Mouse (Mus musculus): ENCODE results near the gene Arl13a. TPM values are rescaled to one million over a fixed set of nuclear protein-coding genes. Genes with fewer than 3 reads are reported as not detected.

Arl13a gene
- polyA plus RNA-seq, 1 experiment from 2014 or later = 0.09 TPM

GRCm38 (mm10) chrX:134174699-134175098 lies 12.6 kb upstream of the Arl13a start:
- WGBS = 88% methylated on average over 1 of the region's 1 CpGs
- Histone ChIP-seq H3K4me1 (ENCODE audit: insufficient read depth, low read length) (no peaks in the 10 kb centered on the region), H3K4me3 (ENCODE audit: low read length) (no peak overlapping the region), H3K4me2 (replicated peaks; ENCODE audit: low read depth, low read length) (no peak overlapping the region), H3K27ac (ENCODE audit: low read length) (no peak overlapping the region), H3K36me3 (ENCODE audit: insufficient read depth, low read length) (no peaks in the 10 kb centered on the region), H3K9me3 (ENCODE audit: low read length) (no peaks in the 10 kb centered on the region), H3K9ac (replicated peaks; ENCODE audit: low read length) (no peak overlapping the region), H3K27me3 (ENCODE audit: insufficient read depth, low read length) (peaks cover 6% of the 10 kb centered on the region; the same call in 1 of the 2 replicates)
- no peak for ATAC-seq (ENCODE audit: low FRiP score, low TSS enrichment)

- Histone ChIP-seq H3K27me3 (ENCODE audit: insufficient read depth, low read length) (no peaks in the 10 kb centered on the region; the same call in 1 of the 2 replicates), H3K36me3 (ENCODE audit: insufficient read depth, low read length) (no peaks in the 10 kb centered on the region), H3K4me3 (ENCODE audit: low read length) (no peak overlapping the region), H3K27ac (ENCODE audit: low read length) (no peak overlapping the region), H3K4me2 (replicated peaks; ENCODE audit: low read depth, low read length) (no peak overlapping the region), H3K4me1 (ENCODE audit: insufficient read depth, low read length) (no peaks in the 10 kb centered on the region), H3K9me3 (ENCODE audit: low read length) (no peaks in the 10 kb centered on the region), H3K9ac (replicated peaks; ENCODE audit: low read length) (no peak overlapping the region)
- WGBS = 76% methylated on average over 2 of the region's 2 CpGs
- ATAC-seq (ENCODE audit: low FRiP score, low TSS enrichment) = no peak
These were observed 21.2 kb downstream of the Arl13a start for GRCm38 (mm10) chrX:134208491-134208890.

- Histone ChIP-seq H3K9me3 (ENCODE audit: low read length) (no peaks in the 10 kb centered on the region), H3K4me1 (ENCODE audit: insufficient read depth, low read length) (no peaks in the 10 kb centered on the region), H3K36me3 (ENCODE audit: insufficient read depth, low read length) (no peaks in the 10 kb centered on the region), H3K4me3 (ENCODE audit: low read length) (no peak overlapping the region), H3K9ac (replicated peaks; ENCODE audit: low read length) (no peak overlapping the region), H3K4me2 (replicated peaks; ENCODE audit: low read depth, low read length) (no peak overlapping the region), H3K27me3 (ENCODE audit: insufficient read depth, low read length) (no peaks in the 10 kb centered on the region; the same call in 1 of the 2 replicates), H3K27ac (ENCODE audit: low read length) (no peak overlapping the region)
- WGBS = 87% methylated on average over 7 of the region's 7 CpGs
- no peak for ATAC-seq (ENCODE audit: low FRiP score, low TSS enrichment)
These were observed 23.9 kb downstream of the Arl13a start for GRCm38 (mm10) chrX:134211151-134211642.

GRCm38 (mm10) chrX:134218161-134218560 lies 30.9 kb downstream of the Arl13a start:
- 71% methylated on average over 4 of the region's 4 CpGs for WGBS
- no peak for ATAC-seq (ENCODE audit: low FRiP score, low TSS enrichment)
- H3K4me3 ChIP-seq (ENCODE audit: low read length) = no peak overlapping the region

GRCm38 (mm10) chrX:134220618-134221017 lies 33.3 kb downstream of the Arl13a start:
- WGBS = 57% methylated on average over 3 of the region's 3 CpGs
- Histone ChIP-seq H3K4me2 (replicated peaks; ENCODE audit: low read depth, low read length) (no peak overlapping the region), H3K4me3 (ENCODE audit: low read length) (no peak overlapping the region), H3K9me3 (ENCODE audit: low read length) (no peaks in the 10 kb centered on the region), H3K36me3 (ENCODE audit: insufficient read depth, low read length) (no peaks in the 10 kb centered on the region), H3K9ac (replicated peaks; ENCODE audit: low read length) (no peak overlapping the region), H3K4me1 (ENCODE audit: insufficient read depth, low read length) (no peaks in the 10 kb centered on the region), H3K27me3 (ENCODE audit: insufficient read depth, low read length) (no peaks in the 10 kb centered on the region; the same call in 1 of the 2 replicates), H3K27ac (ENCODE audit: low read length) (no peak overlapping the region)
- no peak for ATAC-seq (ENCODE audit: low FRiP score, low TSS enrichment)

More at GRCm38 (mm10) chrX:134218161-134218560, 30.9 kb downstream of the Arl13a start:
- Histone ChIP-seq H3K36me3 (ENCODE audit: insufficient read depth, low read length) (no peaks in the 10 kb centered on the region), H3K9ac (replicated peaks; ENCODE audit: low read length) (no peak overlapping the region), H3K4me1 (ENCODE audit: insufficient read depth, low read length) (no peaks in the 10 kb centered on the region), H3K9me3 (ENCODE audit: low read length) (no peaks in the 10 kb centered on the region), H3K4me2 (replicated peaks; ENCODE audit: low read depth, low read length) (no peak overlapping the region), H3K27ac (ENCODE audit: low read length) (no peak overlapping the region), H3K27me3 (ENCODE audit: insufficient read depth, low read length) (no peaks in the 10 kb centered on the region; the same call in 1 of the 2 replicates)

- H3K4me3 ChIP-seq (ENCODE audit: low read length) = no peak within 1 kb of the TSS
- H3K9me3 ChIP-seq (ENCODE audit: low read length) = no peaks in the 10 kb centered on the region
- no peak for ATAC-seq (ENCODE audit: low FRiP score, low TSS enrichment)
- H3K9ac ChIP-seq (replicated peaks; ENCODE audit: low read length) = no peak within 1 kb of the TSS
- H3K4me2 ChIP-seq (replicated peaks; ENCODE audit: low read depth, low read length) = no peak within 1 kb of the TSS
- no peaks in the 10 kb centered on the region for H3K36me3 ChIP-seq (ENCODE audit: insufficient read depth, low read length)
- H3K27me3 ChIP-seq (ENCODE audit: insufficient read depth, low read length) = no peaks in the 10 kb centered on the region; the same call in 1 of the 2 replicates
- H3K27ac ChIP-seq (ENCODE audit: low read length) = no peak within 1 kb of the TSS
- H3K4me1 ChIP-seq (ENCODE audit: insufficient read depth, low read length) = no peaks in the 10 kb centered on the region
- 74% methylated on average over 4 of the region's 4 CpGs for WGBS
These were observed 34.6 kb downstream of the Arl13a start, which contains the start of gene Nox1 for GRCm38 (mm10) chrX:134221856-134222255. Nox1 (minus strand) TSS chrX:134221956.

- no peak overlapping the region for H3K4me2 ChIP-seq (replicated peaks; ENCODE audit: low read depth, low read length)
- ATAC-seq (ENCODE audit: low FRiP score, low TSS enrichment) = no peak
These were observed 45.7 kb downstream of the Arl13a start for GRCm38 (mm10) chrX:134233048-134233447.

GRCm38 (mm10) chrX:134238266-134238665 lies 51.0 kb downstream of the Arl13a start:
- no peaks in the 10 kb centered on the region for H3K27me3 ChIP-seq (ENCODE audit: insufficient read depth, low read length)
- 93% methylated on average over 10 of the region's 10 CpGs for WGBS
- H3K4me3 ChIP-seq (ENCODE audit: low read length) = no peak overlapping the region
- peaks cover 13% of the 10 kb centered on the region; the same call in 1 of the 2 replicates for H3K36me3 ChIP-seq (ENCODE audit: insufficient read depth, low read length)
- H3K4me1 ChIP-seq (ENCODE audit: insufficient read depth, low read length) = no peaks in the 10 kb centered on the region
- no peaks in the 10 kb centered on the region for H3K9me3 ChIP-seq (ENCODE audit: low read length)
- ATAC-seq (ENCODE audit: low FRiP score, low TSS enrichment) = no peak
- H3K27ac ChIP-seq (ENCODE audit: low read length) = no peak overlapping the region
- H3K4me2 ChIP-seq (replicated peaks; ENCODE audit: low read depth, low read length) = no peak overlapping the region
- no peak overlapping the region for H3K9ac ChIP-seq (replicated peaks; ENCODE audit: low read length)

More at GRCm38 (mm10) chrX:134233048-134233447, 45.7 kb downstream of the Arl13a start:
- WGBS = 92% methylated on average over 1 of the region's 1 CpGs
- Histone ChIP-seq H3K27ac (ENCODE audit: low read length) (no peak overlapping the region), H3K9me3 (ENCODE audit: low read length) (no peaks in the 10 kb centered on the region), H3K27me3 (ENCODE audit: insufficient read depth, low read length) (no peaks in the 10 kb centered on the region), H3K9ac (replicated peaks; ENCODE audit: low read length) (no peak overlapping the region), H3K36me3 (ENCODE audit: insufficient read depth, low read length) (peaks cover 1% of the 10 kb centered on the region; the same call in 1 of the 2 replicates), H3K4me3 (ENCODE audit: low read length) (no peak overlapping the region), H3K4me1 (ENCODE audit: insufficient read depth, low read length) (no peaks in the 10 kb centered on the region)

GRCm38 (mm10) chrX:134245946-134246345 lies 58.6 kb downstream of the Arl13a start:
- WGBS = 91% methylated on average over 10 of the region's 10 CpGs
- 0 out of 2 replicates have a peak, but pooled peaks cover 3% of the 10 kb centered on the region for H3K36me3 ChIP-seq (ENCODE audit: insufficient read depth, low read length)
- H3K9me3 ChIP-seq (ENCODE audit: low read length) = 0 out of 2 replicates have a peak, but pooled peaks cover 2% of the 10 kb centered on the region
- H3K4me3 ChIP-seq (ENCODE audit: low read length) = no peak overlapping the region
- no peak overlapping the region for H3K27ac ChIP-seq (ENCODE audit: low read length)
- H3K27me3 ChIP-seq (ENCODE audit: insufficient read depth, low read length) = no peaks in the 10 kb centered on the region
- no peak overlapping the region for H3K9ac ChIP-seq (replicated peaks; ENCODE audit: low read length)
- no peak for ATAC-seq (ENCODE audit: low FRiP score, low TSS enrichment)
- H3K4me1 ChIP-seq (ENCODE audit: insufficient read depth, low read length) = no peaks in the 10 kb centered on the region
- no peak overlapping the region for H3K4me2 ChIP-seq (replicated peaks; ENCODE audit: low read depth, low read length)

GRCm38 (mm10) chrX:134248202-134248601 lies 60.9 kb downstream of the Arl13a start:
- Histone ChIP-seq H3K9me3 (ENCODE audit: low read length) (0 out of 2 replicates have a peak, but pooled peaks cover 2% of the 10 kb centered on the region), H3K4me3 (ENCODE audit: low read length) (no peak overlapping the region), H3K27ac (ENCODE audit: low read length) (no peak overlapping the region), H3K4me2 (replicated peaks; ENCODE audit: low read depth, low read length) (no peak overlapping the region), H3K9ac (replicated peaks; ENCODE audit: low read length) (no peak overlapping the region), H3K4me1 (ENCODE audit: insufficient read depth, low read length) (no peaks in the 10 kb centered on the region), H3K27me3 (ENCODE audit: insufficient read depth, low read length) (no peaks in the 10 kb centered on the region), H3K36me3 (ENCODE audit: insufficient read depth, low read length) (no peaks in the 10 kb centered on the region)
- no peak for ATAC-seq (ENCODE audit: low FRiP score, low TSS enrichment)
- WGBS = 53% methylated on average over 2 of the region's 2 CpGs
